Mouse (Mus musculus) brain, embryonic 14.5 days (tissue): Measurements from ENCODE around the gene Gabrg3.

ENCODE experiments used
- CTCF ChIP-seq: fragments of 200-500 bp; IDR thresholded peaks from 2 replicates; pipeline ENCODE4 v1.5.1; 2012; ENCODE audit warnings: inconsistent platforms, mild to moderate bottlenecking, moderate library complexity, borderline replicate concordance; ENCODE audit not compliant: insufficient read depth, insufficient read length; ENCODE audit errors: extremely low read depth
- POLR2A ChIP-seq: fragments of 200-500 bp; IDR thresholded peaks from 2 replicates; pipeline ENCODE4 v1.6.1; 2012; ENCODE audit warnings: mild to moderate bottlenecking, inconsistent platforms, borderline replicate concordance; ENCODE audit not compliant: poor library complexity, insufficient read depth, insufficient read length, severe bottlenecking; ENCODE audit errors: extremely low read depth

- TF ChIP-seq CTCF = no peak
- no peak for TF ChIP-seq POLR2A
These were observed 72.0 kb downstream of the Gabrg3 start for GRCm38 (mm10) chr7:57314971-57315370.
